Mouse (Mus musculus) hindbrain, embryonic 16.5 days (tissue): Measurements from ENCODE around the gene Sdf4. TPM values are rescaled to one million over a fixed set of nuclear protein-coding genes. Genes with fewer than 3 reads are reported as not detected.

ENCODE experiments used
- ATAC-seq: fragments of 200-750 bp; cut with Nextera tagmentation; 2 replicates; pipeline ENCODE4 v1.8.0; 2017; ENCODE audit warnings: moderate TSS enrichment, moderate library complexity
- H3K27ac ChIP-seq: fragments of 300-500 bp; sonication (generic); 2 replicates; pipeline ENCODE4 v1.5.1; 2014; ENCODE audit warnings: low read depth, mild to moderate bottlenecking, control low read depth, low read length, moderate library complexity
- H3K27me3 ChIP-seq: fragments of 300-500 bp; sonication (generic); replicated peaks from 2 replicates; pipeline ENCODE4 v1.6.1; 2014; ENCODE audit warnings: low read length; ENCODE audit not compliant: control insufficient read depth, insufficient read depth
- H3K36me3 ChIP-seq: fragments of 300-500 bp; sonication (generic); 2 replicates; pipeline ENCODE4 v1.6.1; 2014; ENCODE audit warnings: mild to moderate bottlenecking, low read length, moderate library complexity, mixed read lengths; ENCODE audit not compliant: control insufficient read depth, insufficient read depth
- H3K4me1 ChIP-seq: fragments of 300-500 bp; sonication (generic); 2 replicates; pipeline ENCODE4 v1.6.1; 2014; ENCODE audit warnings: low read depth, low read length; ENCODE audit not compliant: control insufficient read depth, insufficient read depth
- H3K4me2 ChIP-seq: fragments of 300-500 bp; sonication (generic); 2 replicates; pipeline ENCODE4 v1.6.1; 2014; ENCODE audit warnings: mild to moderate bottlenecking, low read length, control low read depth, moderate library complexity
- H3K4me3 ChIP-seq: fragments of 300-500 bp; sonication (generic); 2 replicates; pipeline ENCODE4 v1.5.1; 2014; ENCODE audit warnings: mild to moderate bottlenecking, low read length, control low read depth, moderate library complexity
- H3K9ac ChIP-seq: fragments of 300-500 bp; sonication (generic); 2 replicates; pipeline ENCODE4 v1.6.1; 2014; ENCODE audit warnings: low read depth, mild to moderate bottlenecking, control low read depth, low read length, moderate library complexity
- H3K9me3 ChIP-seq: fragments of 300-500 bp; sonication (generic); 2 replicates; pipeline ENCODE4 v1.6.1; 2014; ENCODE audit warnings: mild to moderate bottlenecking, low read length, moderate library complexity; ENCODE audit not compliant: control insufficient read depth
- WGBS: fragments of 180-500 bp; shearing (Covaris S2); extraction: QIAGEN DNeasy Blood & Tissue Kit; methylation state at CpG from one replicate; pipeline ENCODE4 v1.1.7; 2014; 5-methylcytosine and 5-hydroxymethylcytosine counted together
- polyA plus RNA-seq: library from polyadenylated mRNA; unstranded; fragments of >200 nt; fragmentation: Nextera tagmentation; extraction: Ambion mirVana; gene quantifications from 2 replicates; pipeline ENCODE4 v1.2.1, GENCODE M21; 2015

Gene Sdf4
- polyA plus RNA-seq, 1 experiment from 2014 or later, result 120 TPM

DNA sequence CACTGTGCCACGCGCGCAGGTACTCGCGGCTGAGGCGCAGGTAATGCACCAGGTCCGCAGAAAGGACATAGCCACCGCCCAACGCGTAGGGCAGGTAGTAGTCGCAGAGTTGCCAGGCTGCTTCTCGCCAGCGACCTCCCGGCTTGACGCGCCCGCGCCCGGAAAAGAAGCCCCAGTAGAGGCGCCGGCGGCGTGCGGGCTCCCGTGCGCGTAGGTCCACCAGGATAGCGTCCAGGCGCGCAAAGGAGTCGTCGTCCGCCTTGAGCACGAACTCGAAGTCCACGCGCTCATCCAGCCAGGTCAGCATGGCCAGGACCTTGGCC is 803 bp upstream of the Sdf4 start:
- H3K9ac ChIP-seq, result peak overlapping the region; percentile 91
- WGBS, result 24% methylated on average over 34 of the region's 37 CpGs
- no peak; the same call in 1 of the 2 replicates for ATAC-seq

DNA sequence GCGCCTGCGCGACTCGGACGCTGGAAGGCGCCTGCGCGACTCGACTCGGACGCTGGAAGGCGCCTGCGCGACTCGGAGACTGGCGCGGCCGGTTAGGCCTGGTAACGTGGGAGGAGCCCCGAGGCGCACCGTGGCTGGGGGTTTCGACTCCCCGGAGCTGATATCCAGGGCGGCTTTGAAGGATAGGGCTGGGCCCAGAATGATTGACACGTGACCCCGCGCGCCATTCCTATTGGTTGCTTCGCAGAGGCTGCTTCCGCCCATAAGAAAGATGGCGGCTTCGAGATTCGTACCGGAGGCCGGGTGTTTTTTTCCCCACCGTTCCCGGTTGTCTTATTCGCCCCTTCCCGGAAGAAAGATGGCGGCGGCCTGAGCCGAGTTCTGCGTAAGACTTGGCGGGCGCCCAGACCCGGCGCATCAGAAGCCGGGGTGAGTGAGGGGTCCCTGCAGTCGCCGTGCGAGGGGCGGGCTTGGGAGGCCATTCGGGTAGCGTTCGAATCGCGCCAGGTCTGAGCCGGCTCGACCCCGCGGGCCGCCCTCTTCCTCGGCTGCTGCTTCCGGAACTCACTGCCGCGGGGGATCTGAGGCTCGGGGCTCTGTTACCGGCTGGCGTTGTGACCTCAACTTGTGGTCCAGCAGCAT is 355 bp downstream of the Sdf4 start:
- Histone ChIP-seq H3K36me3 (peaks cover 7% of the 10 kb centered on the region), H3K4me1 (peaks cover 21% of the 10 kb centered on the region), H3K9ac (peak overlapping the region; percentile 82), H3K27ac (peak overlapping the region; percentile 97), H3K4me3 (peak overlapping the region; percentile 80), H3K27me3 (no peaks in the 10 kb centered on the region), H3K9me3 (no peaks in the 10 kb centered on the region), H3K4me2 (peak overlapping the region; percentile 69)
- 0% methylated on average over 64 of the region's 70 CpGs for WGBS
- peak; percentile 86 for ATAC-seq

More for the DNA sequence above, 803 bp upstream of the Sdf4 start:
- Histone ChIP-seq H3K27me3 (no peaks in the 10 kb centered on the region), H3K4me3 (peak overlapping the region; percentile 80), H3K4me2 (peak overlapping the region; percentile 95), H3K9me3 (no peaks in the 10 kb centered on the region), H3K36me3 (no peaks in the 10 kb centered on the region), H3K4me1 (peaks cover 21% of the 10 kb centered on the region), H3K27ac (peak overlapping the region; percentile 97)

DNA sequence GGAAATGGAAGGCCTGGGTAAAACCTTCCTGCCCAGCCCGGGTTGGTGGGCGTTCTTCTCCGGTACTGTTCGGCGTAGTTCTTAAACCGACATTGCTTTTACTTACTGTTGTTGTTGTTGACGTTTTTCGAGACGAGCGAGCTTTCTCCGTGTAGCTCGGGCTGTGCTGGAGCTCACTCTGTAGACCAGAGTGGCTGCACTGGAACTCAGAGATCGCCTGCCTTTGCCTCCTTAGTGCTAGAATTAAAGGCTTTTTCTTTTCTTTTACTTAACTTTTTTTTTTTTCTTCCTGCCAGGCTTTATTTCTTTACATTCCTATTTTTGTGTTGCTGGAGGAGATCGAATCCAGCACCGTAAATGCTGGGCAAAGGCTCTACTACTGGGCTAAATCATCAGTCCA is 934 bp downstream of the Sdf4 start:
- H3K4me3 ChIP-seq, result peak overlapping the region; percentile 80
- no peaks in the 10 kb centered on the region for H3K27me3 ChIP-seq
- peak overlapping the region; percentile 82 for H3K9ac ChIP-seq
- peak overlapping the region; percentile 69 for H3K4me2 ChIP-seq
- peak overlapping the region; percentile 97 for H3K27ac ChIP-seq
- H3K9me3 ChIP-seq, result no peaks in the 10 kb centered on the region
- H3K4me1 ChIP-seq, result peaks cover 21% of the 10 kb centered on the region
- WGBS, result 6% methylated on average over 15 of the region's 15 CpGs
- H3K36me3 ChIP-seq, result peaks cover 9% of the 10 kb centered on the region
- no peak; the same call in 1 of the 2 replicates for ATAC-seq

DNA sequence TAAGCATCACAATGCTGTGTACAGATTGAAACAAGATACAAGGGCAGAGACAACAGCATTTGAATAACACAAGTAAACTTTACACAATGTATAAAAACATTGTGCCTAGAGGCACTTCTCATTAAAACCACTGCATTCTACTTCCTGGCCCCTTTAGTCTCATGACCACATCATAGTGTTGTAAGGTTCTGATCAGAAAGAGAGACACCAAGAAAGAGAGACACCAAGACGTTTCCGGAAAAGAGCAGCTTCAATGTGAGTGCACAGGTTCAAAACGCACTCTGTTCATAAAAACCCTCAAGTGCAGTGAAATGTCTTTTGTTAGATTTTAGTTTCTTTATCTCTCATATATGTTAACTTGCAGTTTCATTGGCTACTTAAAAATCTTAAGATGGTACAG is 11.4 kb downstream of the Sdf4 start:
- H3K9me3 ChIP-seq, result no peaks in the 10 kb centered on the region
- H3K9ac ChIP-seq, result no peak overlapping the region
- no peak for ATAC-seq
- no peak overlapping the region for H3K4me3 ChIP-seq
- no peaks in the 10 kb centered on the region for H3K27me3 ChIP-seq
- no peak overlapping the region for H3K4me2 ChIP-seq
- no peak overlapping the region for H3K27ac ChIP-seq
- peaks cover 65% of the 10 kb centered on the region for H3K36me3 ChIP-seq
- WGBS, result 95% methylated on average over 3 of the region's 3 CpGs
- no peaks in the 10 kb centered on the region for H3K4me1 ChIP-seq

DNA sequence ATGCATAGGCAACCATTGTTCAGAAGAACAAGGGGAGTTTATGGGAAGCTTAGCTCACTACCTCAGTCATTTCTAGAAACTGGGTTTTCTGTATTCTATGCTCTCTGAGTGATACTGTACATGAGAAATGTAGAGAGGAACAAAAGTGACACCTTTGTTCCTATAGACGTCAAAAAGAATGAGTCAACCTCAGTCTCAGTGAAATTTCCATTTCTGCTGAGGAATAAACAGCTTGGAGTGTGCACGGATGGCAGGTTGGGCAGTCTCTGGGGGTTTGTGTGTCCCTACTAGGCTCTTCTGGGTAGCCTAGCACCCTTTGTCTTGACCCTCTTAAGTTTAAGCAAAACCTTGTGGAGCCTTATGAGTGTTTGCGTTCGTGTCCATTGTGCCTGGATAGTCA is 15.7 kb downstream of the Sdf4 start:
- peaks cover 55% of the 10 kb centered on the region for H3K36me3 ChIP-seq
- H3K4me3 ChIP-seq, result no peak overlapping the region
- no peak overlapping the region for H3K4me2 ChIP-seq
- WGBS, result 96% methylated on average over 4 of the region's 4 CpGs
- H3K27me3 ChIP-seq, result no peaks in the 10 kb centered on the region
- H3K9ac ChIP-seq, result no peak overlapping the region
- H3K9me3 ChIP-seq, result no peaks in the 10 kb centered on the region
- no peak for ATAC-seq
- no peaks in the 10 kb centered on the region for H3K4me1 ChIP-seq
- H3K27ac ChIP-seq, result no peak overlapping the region

DNA sequence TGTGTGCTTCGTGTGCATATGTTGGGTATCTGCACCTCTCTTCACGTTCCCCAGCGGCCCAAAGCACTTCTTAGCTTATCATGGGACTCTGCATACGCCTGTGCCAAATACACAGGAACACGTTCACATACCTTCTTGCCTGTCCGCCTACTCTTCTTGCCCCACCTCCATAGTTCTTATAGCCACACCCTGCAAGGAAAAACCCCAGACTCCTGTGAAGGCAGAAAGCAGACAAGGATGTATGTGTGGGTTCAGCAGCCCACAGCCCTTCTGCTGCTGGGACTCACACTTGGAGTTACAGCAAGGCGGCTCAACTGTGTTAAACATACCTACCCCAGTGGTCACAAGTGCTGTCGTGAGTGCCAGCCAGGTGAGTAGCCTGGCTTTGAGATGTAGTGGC is 21.0 kb downstream of the Sdf4 start, which contains the start of gene Tnfrsf4:
Tnfrsf4 (plus strand) TSS at position 207 of the 400 bp plus-strand sequence.
- Histone ChIP-seq H3K9ac (no peak within 1 kb of the TSS), H3K36me3 (peaks cover 30% of the 10 kb centered on the region), H3K4me2 (no peak within 1 kb of the TSS), H3K27me3 (no peaks in the 10 kb centered on the region), H3K27ac (no peak within 1 kb of the TSS), H3K4me3 (no peak within 1 kb of the TSS), H3K4me1 (no peaks in the 10 kb centered on the region), H3K9me3 (no peaks in the 10 kb centered on the region)
- ATAC-seq, result no peak
- 88% methylated on average over 8 of the region's 8 CpGs for WGBS

DNA sequence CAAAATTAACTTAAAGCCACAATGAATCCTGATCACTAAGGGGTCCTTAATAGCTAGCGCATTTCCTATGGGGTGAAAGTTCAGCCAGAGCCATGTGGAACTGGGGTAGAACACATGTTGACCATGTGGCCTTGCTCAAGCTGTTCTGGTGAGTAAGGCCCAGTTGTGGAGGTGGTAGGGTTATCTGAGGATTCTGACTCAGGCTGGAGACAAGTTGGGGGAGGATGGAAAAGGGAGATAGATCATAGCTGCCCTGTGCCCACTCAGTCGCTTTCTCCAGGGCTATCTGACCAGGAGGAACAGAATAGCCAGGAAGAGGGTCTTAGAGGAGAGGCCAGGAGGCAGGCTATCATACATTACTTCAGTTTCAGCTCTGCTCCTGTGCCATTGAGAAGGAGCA is 21.8 kb downstream of the Sdf4 start:
- H3K9ac ChIP-seq, result no peak overlapping the region
- ATAC-seq, result no peak

DNA sequence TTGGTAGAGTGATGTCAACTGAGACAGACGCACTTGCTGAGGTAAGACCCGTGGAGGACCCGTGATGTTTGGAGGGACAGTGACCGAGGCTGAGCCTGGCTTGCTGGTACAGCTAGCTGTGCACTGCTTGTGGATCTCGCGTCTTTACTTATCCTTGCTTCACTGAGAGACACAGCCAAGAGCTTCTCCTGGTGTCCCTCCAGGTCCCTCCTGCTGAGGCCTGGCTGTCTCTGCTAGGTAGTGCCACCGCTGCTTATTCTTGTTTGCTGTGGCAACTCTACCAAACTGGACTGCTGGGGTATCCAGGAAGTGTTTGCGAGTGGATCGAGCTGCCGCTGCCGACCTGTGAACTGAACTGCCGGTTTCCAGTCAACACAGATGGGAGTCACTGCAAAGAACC is 27.1 kb downstream of the Sdf4 start:
- Histone ChIP-seq H3K36me3 (no peaks in the 10 kb centered on the region), H3K27ac (no peak overlapping the region), H3K4me3 (no peak overlapping the region), H3K4me2 (no peak overlapping the region), H3K9me3 (no peaks in the 10 kb centered on the region), H3K9ac (no peak overlapping the region), H3K27me3 (no peaks in the 10 kb centered on the region), H3K4me1 (no peaks in the 10 kb centered on the region)
- no peak for ATAC-seq
- WGBS, result 93% methylated on average over 12 of the region's 12 CpGs

More for the DNA sequence above, 21.8 kb downstream of the Sdf4 start:
- H3K4me2 ChIP-seq, result no peak overlapping the region
- H3K36me3 ChIP-seq, result peaks cover 22% of the 10 kb centered on the region
- H3K4me1 ChIP-seq, result no peaks in the 10 kb centered on the region
- H3K4me3 ChIP-seq, result no peak overlapping the region
- 97% methylated on average over 2 of the region's 2 CpGs for WGBS
- H3K27ac ChIP-seq, result no peak overlapping the region
- H3K27me3 ChIP-seq, result no peaks in the 10 kb centered on the region
- H3K9me3 ChIP-seq, result no peaks in the 10 kb centered on the region

DNA sequence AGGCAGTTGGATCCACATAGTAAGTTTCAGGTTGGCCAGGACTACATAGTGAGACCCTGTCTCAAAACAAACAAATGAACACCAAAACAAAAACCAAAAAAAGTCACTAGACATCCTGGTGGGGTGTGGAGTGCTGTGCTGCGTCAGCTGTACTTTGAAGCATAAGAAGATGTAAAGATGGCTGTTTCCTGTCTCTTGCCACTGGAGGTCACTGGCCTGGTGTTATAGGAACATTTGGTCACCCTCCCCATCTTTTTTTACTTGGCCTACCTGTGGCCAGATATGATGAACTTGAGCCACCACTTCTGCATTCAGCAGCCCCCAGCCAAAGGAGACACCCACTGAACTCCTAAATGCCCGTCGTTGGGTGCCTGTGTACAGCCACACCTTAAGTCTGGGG is 28.7 kb downstream of the Sdf4 start:
- Histone ChIP-seq H3K9ac (no peak overlapping the region), H3K27me3 (no peaks in the 10 kb centered on the region), H3K4me2 (no peak overlapping the region), H3K4me3 (no peak overlapping the region), H3K36me3 (no peaks in the 10 kb centered on the region), H3K4me1 (no peaks in the 10 kb centered on the region), H3K9me3 (no peaks in the 10 kb centered on the region), H3K27ac (no peak overlapping the region)
- 78% methylated on average over 3 of the region's 3 CpGs for WGBS
- ATAC-seq, result no peak
